7 mouse cellular contexts compared by ENCODE assay signal in genomic region chr3:37418961-37419457, GRCm38 (mm10). TPM values are rescaled to one million over a fixed set of nuclear protein-coding genes. Genes with fewer than 3 reads are reported as not detected.
A peak's percentile ranks its signal among the peaks of the same experiment; 100 is the strongest.
DNase-seq lines count a peak whose midpoint lies in the region; ATAC-seq and TF ChIP-seq lines count a peak whose summit lies in the region.

No protein-coding gene starts in this region.

- H3K9ac ChIP-seq in lung, postnatal 0 days (replicated peaks; ENCODE audit: low read depth), result peak overlapping the region; percentile 56

- peak overlapping the region; percentile 65 for H3K4me3 ChIP-seq in left cerebral cortex, adult 2 months
- peak overlapping the region; percentile 75 for H3K4me3 ChIP-seq in lung, postnatal 0 days (ENCODE audit: low read depth, low read length)

- H3K4me2 ChIP-seq in lung, postnatal 0 days (replicated peaks; ENCODE audit: low read depth, low read length), result peak overlapping the region; percentile 81

- peak; percentile 14 for TF ChIP-seq CTCF in left cerebral cortex, adult 2 months (IDR thresholded peaks at IDR 0.05)
- peak; percentile 59 for TF ChIP-seq CTCF in lung, postnatal 0 days (IDR thresholded peaks at IDR 0.05)

- H3K27me3 ChIP-seq in lung, postnatal 0 days (replicated peaks; ENCODE audit: insufficient read depth, low read length), result no peaks in the 10 kb centered on the region

- under 1% methylated on average over 30 of the region's 30 CpGs for WGBS in lung, postnatal 0 days

- intact Hi-C loops in left cerebral cortex, adult 2 months (cut with DNase I), result loop anchor here (2.0 kb wide), 1 partner anchor 106 kb away; the partner anchor contains the start of genes Bbs12 and Cetn4
- intact Hi-C loops in left cerebral cortex, postnatal 10 days (cut with DNase I), result loop anchor here (5.0 kb wide), 1 partner anchor 107 kb away; the partner anchor contains the start of genes Bbs12 and Cetn4

- H3K27ac ChIP-seq in left cerebral cortex, adult 2 months, result peak overlapping the region; percentile 95
- H3K27ac ChIP-seq in lung, postnatal 0 days (ENCODE audit: low read length), result peak overlapping the region; percentile 90

- peaks cover 2% of the 10 kb centered on the region; the same call in 1 of the 2 replicates for H3K4me1 ChIP-seq in lung, postnatal 0 days (ENCODE audit: insufficient read depth, low read depth, low read length)

- peak in 1 of 2 experiments; percentile 58 for DNase-seq in left cerebral cortex, adult 2 months (ENCODE audit: extremely low spot score in 1 of 2, low spot score in 2 of 2)
- DNase-seq in left cerebral cortex, postnatal 10 days (ENCODE audit: extremely low spot score in 1 of 2, low spot score in 2 of 2), result no peak
- peak; percentile 67 to 88 for DNase-seq in kidney, postnatal 25 days
- DNase-seq in lung, postnatal 0 days (ENCODE audit: low spot score), result no peak
- peak; percentile 69 for DNase-seq in right cerebral cortex, postnatal 14 days

- H3K36me3 ChIP-seq in lung, postnatal 0 days (ENCODE audit: insufficient read depth, low read length), result no peaks in the 10 kb centered on the region

- TF ChIP-seq EP300 in lung, postnatal 0 days (IDR thresholded peaks at IDR 0.05), result no peak

- no peaks in the 10 kb centered on the region for H3K9me3 ChIP-seq in lung, postnatal 0 days (ENCODE audit: low read length)

- ATAC-seq in activated CD4-positive, CD25-positive, alpha-beta regulatory T cell, adult 4 months, result peak; percentile 48
- ATAC-seq in erythroid progenitor cell, adult 5-6 weeks (replicated peaks; ENCODE audit: low FRiP score, poor library complexity, severe bottlenecking), result peak; percentile 35
- peak; percentile 32 for ATAC-seq in lung, postnatal 0 days

RNA-seq across cellular contexts. Expression of gene Spata5, which starts 0.7 kb away (rescaled TPM):
- 10 to 100 TPM; 19.1 to 20.4 TPM for total RNA-seq in left cerebral cortex, adult 2 months (2021)
- 10 to 100 TPM; 17.8 to 24.8 TPM for total RNA-seq in left cerebral cortex, postnatal 10 days (2021)
- 10 to 100 TPM; 24.6 to 30.7 TPM for polyA plus RNA-seq in activated CD4-positive, CD25-positive, alpha-beta regulatory T cell, adult 4 months (2017; shearing (Covaris generic))
- 4.2 and 14.4 TPM in 2 replicates for total RNA-seq in erythroid progenitor cell, adult 5-6 weeks (2015; ENCODE audit: low replicate concordance)
- 8.3 and 31.3 TPM in 2 replicates for total RNA-seq in erythroid progenitor cell, adult 5-6 weeks (2017; ENCODE audit: low replicate concordance)
- 13.1 and 17.2 TPM in 2 replicates for polyA plus RNA-seq in lung, postnatal 0 days (2015; fragmentation: Nextera tagmentation; extraction: Ambion mirVana)

RNA-seq across cellular contexts. Expression of gene Nudt6, which starts 1.0 kb away (rescaled TPM):
- 1 to 10 TPM; 6.2 to 8.4 TPM for total RNA-seq in left cerebral cortex, adult 2 months (2021)
- total RNA-seq in left cerebral cortex, postnatal 10 days (2021), result 1 to 10 TPM; 8.1 to 8.8 TPM
- 10 to 100 TPM; 10.9 to 16.7 TPM for polyA plus RNA-seq in activated CD4-positive, CD25-positive, alpha-beta regulatory T cell, adult 4 months (2017; shearing (Covaris generic))
- total RNA-seq in erythroid progenitor cell, adult 5-6 weeks (2015; ENCODE audit: low replicate concordance), result not detected in 2 replicates
- 2.2 TPM in 1 of 2 replicates, not detected in the other for total RNA-seq in erythroid progenitor cell, adult 5-6 weeks (2017; ENCODE audit: low replicate concordance)
- 7.3 and 8.8 TPM in 2 replicates for polyA plus RNA-seq in lung, postnatal 0 days (2015; fragmentation: Nextera tagmentation; extraction: Ambion mirVana)

Comparison
In these comparisons a context has a peak if more than half of its experiments do, and no peak if none do; other contexts are left out.
1. DNase-seq: peak in kidney, postnatal 25 days (2 of 2) and right cerebral cortex, postnatal 14 days (single experiment); none in left cerebral cortex, postnatal 10 days (0 of 2) and lung, postnatal 0 days (single experiment).
2. Peak in every context shown above with its lines, with median percentiles within 50 percentile points of each other: ATAC-seq.